Mouse (Mus musculus): ENCODE results near the gene Krtap4-2. TPM values are rescaled to one million over a fixed set of nuclear protein-coding genes. Genes with fewer than 3 reads are reported as not detected.

Krtap4-2 gene
- polyA plus RNA-seq, 1 experiment = not detected

- H3K27ac ChIP-seq (ENCODE audit: insufficient read depth, low read length) = no peak within 1 kb of the TSS
- no peak within 1 kb of the TSS for H3K4me3 ChIP-seq (ENCODE audit: extremely low read depth, insufficient read depth, insufficient read length)
- no peaks in the 10 kb centered on the region for H3K36me3 ChIP-seq (ENCODE audit: control insufficient read depth, insufficient read depth, low read length)
- WGBS = 75% methylated on average over 6 of the region's 6 CpGs
- H3K4me1 ChIP-seq (ENCODE audit: control insufficient read depth, insufficient read depth, insufficient read length) = no peaks in the 10 kb centered on the region
- no peak for DNase-seq (ENCODE audit: low read depth in 1 of 2, low spot score in 2 of 2)
- no peaks in the 10 kb centered on the region for H3K27me3 ChIP-seq (ENCODE audit: control insufficient read depth, insufficient read depth, low read length)
- no peak for TF ChIP-seq CTCF (IDR thresholded peaks at IDR 0.05; ENCODE audit: extremely low read depth, insufficient read depth, insufficient read length, insufficient replicate concordance)
- TF ChIP-seq POLR2A (IDR thresholded peaks at IDR 0.05; ENCODE audit: low read depth, low read length) = no peak
Observed at GRCm38 (mm10) chr11:99590981-99591380, 43.9 kb downstream of the Krtap4-2 start, which contains the start of gene Krtap1-3. Krtap1-3 (minus strand) TSS chr11:99591339.

- Histone ChIP-seq H3K4me3 (ENCODE audit: extremely low read depth, insufficient read depth, insufficient read length) (no peak overlapping the region), H3K4me1 (ENCODE audit: control insufficient read depth, insufficient read depth, insufficient read length) (no peaks in the 10 kb centered on the region), H3K36me3 (ENCODE audit: control insufficient read depth, insufficient read depth, low read length) (no peaks in the 10 kb centered on the region), H3K27me3 (ENCODE audit: control insufficient read depth, insufficient read depth, low read length) (no peaks in the 10 kb centered on the region), H3K27ac (ENCODE audit: insufficient read depth, low read length) (no peak overlapping the region)
- WGBS = 86% methylated on average over 7 of the region's 7 CpGs
- no peak for DNase-seq (ENCODE audit: low read depth in 1 of 2, low spot score in 2 of 2)
- TF ChIP-seq CTCF (IDR thresholded peaks at IDR 0.05; ENCODE audit: extremely low read depth, insufficient read depth, insufficient read length, insufficient replicate concordance) = no peak
- no peak for TF ChIP-seq POLR2A (IDR thresholded peaks at IDR 0.05; ENCODE audit: low read depth, low read length)
Observed at GRCm38 (mm10) chr11:99585096-99585495, 49.8 kb downstream of the Krtap4-2 start.

Other genes with a start within 250 kb of the Krtap4-2 start
- 0.22 and 0.23 TPM in 2 replicates for gene Krt10, start 245.7 kb downstream of the Krtap4-2 start, polyA plus RNA-seq (2012; rRNA removed)
- gene Krt12, start 212.8 kb downstream of the Krtap4-2 start, polyA plus RNA-seq (2012; rRNA removed) = 0.05 TPM in 1 of 2 replicates, not detected in the other
- gene Krt20, start 196.9 kb downstream of the Krtap4-2 start, polyA plus RNA-seq (2012; rRNA removed) = 0.16 TPM in 2 replicates
- 0.06 and 0.14 TPM in 2 replicates for gene Krt23, start 141.9 kb downstream of the Krtap4-2 start, polyA plus RNA-seq (2012; rRNA removed)
- gene Krt39, start 113.7 kb downstream of the Krtap4-2 start, polyA plus RNA-seq (2012; rRNA removed) = not detected in 2 replicates
- gene Krt40, start 91.9 kb downstream of the Krtap4-2 start, polyA plus RNA-seq (2012; rRNA removed) = not detected in 2 replicates
- not detected in 2 replicates for gene Krtap3-3, start 84.2 kb downstream of the Krtap4-2 start, polyA plus RNA-seq (2012; rRNA removed)
- not detected in 2 replicates for gene Krtap3-2, start 78.2 kb downstream of the Krtap4-2 start, polyA plus RNA-seq (2012; rRNA removed)
- gene Gm11939, start 75.6 kb downstream of the Krtap4-2 start, polyA plus RNA-seq (2012; rRNA removed) = not detected in 2 replicates
- not detected in 2 replicates for gene Krtap3-1, start 68.5 kb downstream of the Krtap4-2 start, polyA plus RNA-seq (2012; rRNA removed)
- gene Krtap1-5, start 54.1 kb downstream of the Krtap4-2 start, polyA plus RNA-seq (2012; rRNA removed) = not detected in 2 replicates
- not detected in 2 replicates for gene Krtap1-4, start 51.4 kb downstream of the Krtap4-2 start, polyA plus RNA-seq (2012; rRNA removed)
- gene Krtap1-3, start 43.7 kb downstream of the Krtap4-2 start, polyA plus RNA-seq (2012; rRNA removed) = not detected in 2 replicates
- gene Krtap9-3, start 37.0 kb downstream of the Krtap4-2 start, polyA plus RNA-seq (2012; rRNA removed) = not detected in 2 replicates
- gene Gm11938, start 31.8 kb downstream of the Krtap4-2 start, polyA plus RNA-seq (2012; rRNA removed) = not detected in 2 replicates
- not detected in 2 replicates for gene Gm11937, start 24.9 kb downstream of the Krtap4-2 start, polyA plus RNA-seq (2012; rRNA removed)
- gene Krtap2-4, start 20.2 kb downstream of the Krtap4-2 start, polyA plus RNA-seq (2012; rRNA removed) = not detected in 2 replicates
- not detected in 2 replicates for gene Gm11562, start 14.6 kb downstream of the Krtap4-2 start, polyA plus RNA-seq (2012; rRNA removed)
- not detected in 2 replicates for gene Krtap4-1, start 6.8 kb downstream of the Krtap4-2 start, polyA plus RNA-seq (2012; rRNA removed)
- not detected in 2 replicates for gene Krtap4-7, start 9.0 kb upstream of the Krtap4-2 start, polyA plus RNA-seq (2012; rRNA removed)
- gene Gm11555, start 15.2 kb upstream of the Krtap4-2 start, polyA plus RNA-seq (2012; rRNA removed) = not detected in 2 replicates
- gene Gm11563, start 23.9 kb upstream of the Krtap4-2 start, polyA plus RNA-seq (2012; rRNA removed) = not detected in 2 replicates
- not detected in 2 replicates for gene Krtap4-6, start 30.9 kb upstream of the Krtap4-2 start, polyA plus RNA-seq (2012; rRNA removed)
- gene Gm14190, start 55.7 kb upstream of the Krtap4-2 start, polyA plus RNA-seq (2012; rRNA removed) = not detected in 2 replicates
- gene Gm14180, start 99.2 kb upstream of the Krtap4-2 start, polyA plus RNA-seq (2012; rRNA removed) = not detected in 2 replicates
- not detected in 2 replicates for gene Gm11595, start 137.8 kb upstream of the Krtap4-2 start, polyA plus RNA-seq (2012; rRNA removed)
- gene Krtap4-8, start 145.6 kb upstream of the Krtap4-2 start, polyA plus RNA-seq (2012; rRNA removed) = not detected in 2 replicates
- gene Krtap4-9, start 150.1 kb upstream of the Krtap4-2 start, polyA plus RNA-seq (2012; rRNA removed) = not detected in 2 replicates
- not detected in 2 replicates for gene Gm11596, start 158.4 kb upstream of the Krtap4-2 start, polyA plus RNA-seq (2012; rRNA removed)
- gene Gm11569, start 163.8 kb upstream of the Krtap4-2 start, polyA plus RNA-seq (2012; rRNA removed) = not detected in 2 replicates
- gene Gm11554, start 169.4 kb upstream of the Krtap4-2 start, polyA plus RNA-seq (2012; rRNA removed) = not detected in 2 replicates
- not detected in 2 replicates for gene Krtap4-13, start 174.8 kb upstream of the Krtap4-2 start, polyA plus RNA-seq (2012; rRNA removed)
- not detected in 2 replicates for gene Gm11564, start 180.6 kb upstream of the Krtap4-2 start, polyA plus RNA-seq (2012; rRNA removed)
- gene 2300003K06Rik, start 203.0 kb upstream of the Krtap4-2 start, polyA plus RNA-seq (2012; rRNA removed) = not detected in 2 replicates
- gene Krtap4-16, start 216.5 kb upstream of the Krtap4-2 start, polyA plus RNA-seq (2012; rRNA removed) = not detected in 2 replicates
- gene Gm11568, start 222.8 kb upstream of the Krtap4-2 start, polyA plus RNA-seq (2012; rRNA removed) = not detected in 2 replicates
- gene Gm11559, start 229.4 kb upstream of the Krtap4-2 start, polyA plus RNA-seq (2012; rRNA removed) = not detected in 2 replicates
- not detected in 2 replicates for gene Krtap9-1, start 238.3 kb upstream of the Krtap4-2 start, polyA plus RNA-seq (2012; rRNA removed)
- not detected in 2 replicates for gene Gm11567, start 244.1 kb upstream of the Krtap4-2 start, polyA plus RNA-seq (2012; rRNA removed)